Mouse (Mus musculus): Measurements from ENCODE around the gene G0s2. TPM values are rescaled to one million over a fixed set of nuclear protein-coding genes. Genes with fewer than 3 reads are reported as not detected.

The G0s2 gene
- polyA plus RNA-seq, 1 experiment = 36.0 TPM

- TF ChIP-seq CTCF (IDR thresholded peaks at IDR 0.05; ENCODE audit: borderline replicate concordance, insufficient read depth, low read depth, low read length) (no peak), POLR2A (IDR thresholded peaks at IDR 0.05; ENCODE audit: borderline replicate concordance, insufficient read depth, low read length) (no peak)
Observed at GRCm38 (mm10) chr1:193234130-193234645, 38.8 kb downstream of the G0s2 start.

GRCm38 (mm10) chr1:193232732-193233131, 40.3 kb downstream of the G0s2 start:
- TF ChIP-seq CTCF (IDR thresholded peaks at IDR 0.05; ENCODE audit: borderline replicate concordance, insufficient read depth, low read depth, low read length) (no peak), POLR2A (IDR thresholded peaks at IDR 0.05; ENCODE audit: borderline replicate concordance, insufficient read depth, low read length) (no peak)
- Histone ChIP-seq H3K27me3 (ENCODE audit: control insufficient read depth, insufficient read depth, low read length) (no peaks in the 10 kb centered on the region), H3K27ac (ENCODE audit: insufficient read depth, low read length) (no peak overlapping the region), H3K4me1 (ENCODE audit: control insufficient read depth, insufficient read depth, low read length) (no peaks in the 10 kb centered on the region), H3K4me3 (replicated peaks; ENCODE audit: insufficient read depth, low read depth, low read length) (no peak overlapping the region)
- WGBS = 97% methylated on average over 2 of the region's 2 CpGs
- DNase-seq = no peak

More at GRCm38 (mm10) chr1:193234130-193234645, 38.8 kb downstream of the G0s2 start:
- WGBS = 91% methylated on average over 2 of the region's 2 CpGs
- Histone ChIP-seq H3K4me3 (replicated peaks; ENCODE audit: insufficient read depth, low read depth, low read length) (no peak overlapping the region), H3K27ac (ENCODE audit: insufficient read depth, low read length) (no peak overlapping the region), H3K4me1 (ENCODE audit: control insufficient read depth, insufficient read depth, low read length) (no peaks in the 10 kb centered on the region), H3K27me3 (ENCODE audit: control insufficient read depth, insufficient read depth, low read length) (no peaks in the 10 kb centered on the region)
- no peak for DNase-seq

GRCm38 (mm10) chr1:193230935-193231334, 42.1 kb downstream of the G0s2 start:
- H3K27me3 ChIP-seq (ENCODE audit: control insufficient read depth, insufficient read depth, low read length) = no peaks in the 10 kb centered on the region
- 76% methylated on average over 5 of the region's 5 CpGs for WGBS
- no peaks in the 10 kb centered on the region for H3K4me1 ChIP-seq (ENCODE audit: control insufficient read depth, insufficient read depth, low read length)
- no peak for DNase-seq
- TF ChIP-seq CTCF (IDR thresholded peaks at IDR 0.05; ENCODE audit: borderline replicate concordance, insufficient read depth, low read depth, low read length) (no peak), POLR2A (IDR thresholded peaks at IDR 0.05; ENCODE audit: borderline replicate concordance, insufficient read depth, low read length) (no peak)
- no peak overlapping the region for H3K27ac ChIP-seq (ENCODE audit: insufficient read depth, low read length)
- no peak overlapping the region for H3K4me3 ChIP-seq (replicated peaks; ENCODE audit: insufficient read depth, low read depth, low read length)

- 74% methylated on average over 3 of the region's 3 CpGs for WGBS
- no peak for DNase-seq
- TF ChIP-seq CTCF (IDR thresholded peaks at IDR 0.05; ENCODE audit: borderline replicate concordance, insufficient read depth, low read depth, low read length) (no peak), POLR2A (IDR thresholded peaks at IDR 0.05; ENCODE audit: borderline replicate concordance, insufficient read depth, low read length) (no peak)
- no peaks in the 10 kb centered on the region for H3K4me1 ChIP-seq (ENCODE audit: control insufficient read depth, insufficient read depth, low read length)
- no peak overlapping the region for H3K4me3 ChIP-seq (replicated peaks; ENCODE audit: insufficient read depth, low read depth, low read length)
- no peak overlapping the region for H3K27ac ChIP-seq (ENCODE audit: insufficient read depth, low read length)
- H3K27me3 ChIP-seq (ENCODE audit: control insufficient read depth, insufficient read depth, low read length) = no peaks in the 10 kb centered on the region
Observed at GRCm38 (mm10) chr1:193230531-193230930, 42.5 kb downstream of the G0s2 start.

- DNase-seq = no peak
- Histone ChIP-seq H3K4me3 (replicated peaks; ENCODE audit: insufficient read depth, low read depth, low read length) (no peak overlapping the region), H3K4me1 (ENCODE audit: control insufficient read depth, insufficient read depth, low read length) (no peaks in the 10 kb centered on the region), H3K27ac (ENCODE audit: insufficient read depth, low read length) (no peak overlapping the region), H3K27me3 (ENCODE audit: control insufficient read depth, insufficient read depth, low read length) (no peaks in the 10 kb centered on the region)
- TF ChIP-seq POLR2A (IDR thresholded peaks at IDR 0.05; ENCODE audit: borderline replicate concordance, insufficient read depth, low read length) (no peak), CTCF (IDR thresholded peaks at IDR 0.05; ENCODE audit: borderline replicate concordance, insufficient read depth, low read depth, low read length) (no peak)
- 97% methylated on average over 5 of the region's 5 CpGs for WGBS
Observed at GRCm38 (mm10) chr1:193229570-193229969, 43.4 kb downstream of the G0s2 start.

- Histone ChIP-seq H3K27ac (ENCODE audit: insufficient read depth, low read length) (no peak overlapping the region), H3K4me3 (replicated peaks; ENCODE audit: insufficient read depth, low read depth, low read length) (no peak overlapping the region), H3K4me1 (ENCODE audit: control insufficient read depth, insufficient read depth, low read length) (no peaks in the 10 kb centered on the region), H3K27me3 (ENCODE audit: control insufficient read depth, insufficient read depth, low read length) (no peaks in the 10 kb centered on the region)
- 77% methylated on average over 4 of the region's 4 CpGs for WGBS
- no peak for DNase-seq
- TF ChIP-seq POLR2A (IDR thresholded peaks at IDR 0.05; ENCODE audit: borderline replicate concordance, insufficient read depth, low read length) (no peak), CTCF (IDR thresholded peaks at IDR 0.05; ENCODE audit: borderline replicate concordance, insufficient read depth, low read depth, low read length) (no peak)
Observed at GRCm38 (mm10) chr1:193227537-193227936, 45.5 kb downstream of the G0s2 start.

- no peaks in the 10 kb centered on the region for H3K4me1 ChIP-seq (ENCODE audit: control insufficient read depth, insufficient read depth, low read length)
- H3K27ac ChIP-seq (ENCODE audit: insufficient read depth, low read length) = no peak overlapping the region
- TF ChIP-seq CTCF (IDR thresholded peaks at IDR 0.05; ENCODE audit: borderline replicate concordance, insufficient read depth, low read depth, low read length) = no peak
- no peak for TF ChIP-seq POLR2A (IDR thresholded peaks at IDR 0.05; ENCODE audit: borderline replicate concordance, insufficient read depth, low read length)
- DNase-seq = no peak
- WGBS = 54% methylated on average over 7 of the region's 7 CpGs
- H3K4me3 ChIP-seq (replicated peaks; ENCODE audit: insufficient read depth, low read depth, low read length) = no peak overlapping the region
- no peaks in the 10 kb centered on the region for H3K27me3 ChIP-seq (ENCODE audit: control insufficient read depth, insufficient read depth, low read length)
Observed at GRCm38 (mm10) chr1:193226724-193227522, 46.1 kb downstream of the G0s2 start.

- no peaks in the 10 kb centered on the region for H3K27me3 ChIP-seq (ENCODE audit: control insufficient read depth, insufficient read depth, low read length)
- H3K4me1 ChIP-seq (ENCODE audit: control insufficient read depth, insufficient read depth, low read length) = no peaks in the 10 kb centered on the region
- DNase-seq = no peak
- H3K27ac ChIP-seq (ENCODE audit: insufficient read depth, low read length) = no peak overlapping the region
- WGBS = 96% methylated on average over 4 of the region's 4 CpGs
- no peak overlapping the region for H3K4me3 ChIP-seq (replicated peaks; ENCODE audit: insufficient read depth, low read depth, low read length)
- TF ChIP-seq CTCF (IDR thresholded peaks at IDR 0.05; ENCODE audit: borderline replicate concordance, insufficient read depth, low read depth, low read length) (no peak), POLR2A (IDR thresholded peaks at IDR 0.05; ENCODE audit: borderline replicate concordance, insufficient read depth, low read length) (no peak)
Observed at GRCm38 (mm10) chr1:193226114-193226513, 46.9 kb downstream of the G0s2 start.
